Mouse (Mus musculus): ENCODE results near the gene Ninl.

Ninl gene

DNA sequence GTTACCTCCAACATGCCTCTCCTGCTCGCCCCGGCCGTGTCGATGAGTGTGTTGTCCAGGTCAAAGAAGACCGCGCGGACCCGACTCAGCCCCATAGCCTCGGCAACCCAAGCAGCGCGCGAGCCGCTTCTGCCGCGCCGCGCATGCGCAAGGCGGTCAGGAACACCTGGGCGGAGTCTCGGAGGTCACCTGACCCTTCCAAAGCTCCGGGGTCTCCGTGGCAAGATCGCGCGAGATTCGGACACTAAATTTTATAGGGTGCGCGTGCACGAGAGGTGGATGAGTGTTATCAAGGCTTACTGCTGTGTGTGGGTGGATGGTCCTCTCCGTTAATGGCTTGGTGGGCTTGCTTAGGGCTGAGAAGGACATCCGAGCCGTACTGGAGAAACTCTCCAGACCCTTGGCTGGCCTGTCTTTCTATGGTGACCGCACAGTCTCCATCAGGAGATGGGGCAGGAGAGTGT, at the start of gene Ninl, which contains the start of gene Nanp:
Gene Ninl (minus strand): TSS at position 151 of the 464 bp plus-strand sequence.
Gene Nanp (minus strand): TSS at position 167 of the 464 bp plus-strand sequence.
- DNase-seq = peak; percentile 91

GRCm38 (mm10) chr2:151056637-151057036, 17.5 kb upstream of the Ninl start:
- no peak for DNase-seq

DNA sequence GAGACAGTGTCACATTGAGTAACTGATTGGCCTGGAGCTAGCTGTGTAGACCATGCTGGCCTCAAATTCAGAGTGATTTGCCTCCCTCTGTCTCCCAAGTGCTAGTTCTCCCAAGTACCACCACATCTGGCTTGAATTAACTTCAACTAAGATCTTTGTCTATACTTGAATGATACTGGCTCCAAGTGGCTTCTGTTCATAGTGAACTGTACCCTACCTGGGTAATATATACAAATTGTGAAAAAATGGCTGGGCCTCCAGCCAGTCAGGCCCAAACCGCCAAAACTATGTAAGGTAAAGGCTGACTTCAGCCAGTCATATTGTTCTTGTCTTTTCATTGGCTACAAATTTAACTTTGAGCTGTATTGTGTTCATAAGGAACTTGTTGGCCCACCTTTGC, 1.2 kb upstream of the Ninl start:
- no peak for DNase-seq

GRCm38 (mm10) chr2:151039726-151040125, 544 bp upstream of the Ninl start:
- DNase-seq = no peak

DNA sequence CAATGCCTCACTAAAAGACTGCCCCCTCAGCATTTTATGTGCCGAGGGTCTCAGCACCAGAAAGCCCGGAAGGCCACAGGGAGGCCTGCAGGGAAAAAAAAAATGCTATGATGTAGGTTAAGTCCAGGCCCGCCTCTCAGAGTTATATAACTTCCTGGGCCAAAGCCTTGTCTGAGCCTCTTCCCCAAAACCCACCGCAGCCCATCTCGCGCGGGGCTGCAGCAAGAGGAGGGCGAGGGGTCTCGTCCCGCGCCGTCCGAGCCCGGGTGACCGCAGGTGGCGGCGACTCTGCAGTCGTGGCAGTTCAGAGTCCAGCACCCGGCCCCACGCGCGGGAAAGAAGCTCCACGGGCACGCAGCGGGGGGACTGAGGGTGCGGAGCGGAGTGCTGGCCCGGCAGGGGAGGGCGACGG, 365 bp downstream of the Ninl start:
- no peak for DNase-seq

GRCm38 (mm10) chr2:151037876-151038552, 1.2 kb downstream of the Ninl start:
- DNase-seq = no peak

DNA sequence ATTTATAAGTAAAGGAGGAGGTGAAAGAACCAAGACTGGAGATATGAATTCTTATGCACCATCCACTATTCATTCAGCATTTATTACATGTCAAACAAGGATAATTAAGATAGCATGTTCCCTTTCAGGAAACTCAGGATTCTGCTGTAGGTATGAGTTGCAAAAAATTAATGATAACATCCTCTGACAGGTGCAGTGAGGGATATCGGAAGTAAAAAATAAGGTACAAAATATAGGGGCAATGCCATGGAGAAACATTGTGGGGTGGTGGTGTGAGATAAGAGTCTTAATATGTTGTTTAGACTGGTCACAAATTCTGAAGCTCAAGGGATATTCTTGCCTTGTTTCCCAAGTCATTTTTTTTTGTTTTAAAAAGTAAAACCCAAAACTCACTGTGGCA, 1.9 kb downstream of the Ninl start:
- DNase-seq = no peak

DNA sequence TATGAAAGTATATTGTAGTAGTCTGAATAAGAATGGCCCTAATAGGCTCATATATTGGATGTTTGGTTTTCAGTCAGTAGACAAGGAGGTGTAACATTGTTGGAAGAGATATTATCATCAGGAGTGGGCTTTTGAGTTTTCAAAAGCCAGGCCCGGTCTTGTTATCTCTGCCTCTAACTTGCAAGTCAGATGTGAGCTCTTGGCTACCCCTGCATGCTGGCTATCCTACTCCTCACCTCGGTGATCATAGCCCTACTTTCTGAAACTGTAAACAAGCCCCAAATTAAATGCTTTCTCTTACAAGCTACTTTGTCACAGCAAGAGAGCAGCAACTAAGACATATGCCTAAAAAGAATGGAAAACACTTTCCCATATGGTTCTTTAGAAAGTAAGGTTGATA, 2.5 kb downstream of the Ninl start:
- DNase-seq = no peak

DNA sequence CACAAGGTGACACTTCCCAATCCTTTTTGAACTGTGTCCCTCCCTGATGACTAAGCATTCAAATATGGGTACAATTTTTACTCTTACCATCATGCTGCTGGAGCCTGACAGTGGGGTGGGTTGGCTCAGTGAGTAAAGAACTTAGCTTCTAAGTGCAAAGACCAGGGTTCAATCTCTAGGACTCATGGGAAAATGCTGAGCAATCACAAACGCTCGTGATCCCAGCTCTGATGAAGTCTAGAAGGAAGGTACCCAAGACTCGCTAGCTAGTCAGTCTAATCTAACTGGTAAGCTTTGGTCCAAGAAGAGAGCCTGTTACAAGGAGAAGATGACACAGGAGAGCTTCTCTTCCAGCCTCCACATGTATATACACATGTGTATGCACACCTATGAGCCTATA, 4.7 kb downstream of the Ninl start:
- DNase-seq = no peak

GRCm38 (mm10) chr2:151021158-151021557, 18.0 kb downstream of the Ninl start:
- DNase-seq = no peak

GRCm38 (mm10) chr2:151015316-151015715, 23.9 kb downstream of the Ninl start:
- no peak for DNase-seq

DNA sequence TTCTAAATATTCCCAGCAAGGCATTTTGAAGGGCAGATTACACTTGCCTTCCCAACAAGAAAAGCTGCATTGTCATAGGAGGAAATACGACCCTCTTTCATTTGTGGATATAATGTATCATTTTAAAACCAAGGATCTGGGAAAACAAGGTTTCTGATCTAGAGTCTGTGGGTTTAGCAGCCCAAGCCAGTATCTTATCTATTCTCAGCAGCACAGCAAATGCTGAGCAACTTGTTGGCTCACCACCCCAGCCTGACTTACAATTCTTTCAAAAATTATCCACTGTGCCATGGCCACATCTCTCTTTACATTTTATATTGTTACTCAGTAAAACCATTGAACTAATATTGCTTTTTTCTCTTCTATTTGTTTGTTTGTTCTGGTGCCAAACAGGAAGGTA, 27.9 kb downstream of the Ninl start:
- no peak for DNase-seq

DNA sequence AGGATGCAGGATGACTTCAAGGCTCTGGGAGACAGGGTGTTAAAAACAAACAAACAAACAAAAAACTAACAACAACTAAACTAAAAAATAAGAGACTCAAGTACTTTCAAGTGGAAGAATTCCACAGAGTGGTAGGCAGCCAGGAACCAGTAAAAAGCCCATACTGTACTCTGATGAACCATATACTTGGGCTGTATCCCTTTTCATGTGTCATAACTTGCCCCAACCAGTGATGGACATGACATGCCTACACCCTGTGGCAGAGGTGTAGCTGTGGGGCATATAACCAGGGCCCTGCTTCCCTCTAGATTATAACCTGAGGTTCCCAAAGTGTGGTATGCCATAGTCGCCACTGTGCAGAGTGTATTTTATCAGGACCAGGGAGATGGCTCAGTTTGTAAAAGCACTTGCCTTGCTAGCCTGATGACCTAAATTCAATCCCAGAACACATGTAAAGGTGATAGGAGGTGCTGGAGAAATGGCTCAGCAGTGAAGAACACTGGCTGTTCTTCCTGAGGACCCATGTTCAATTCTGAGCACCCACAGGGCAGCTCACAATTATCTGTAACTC, 29.6 kb downstream of the Ninl start:
- no peak for DNase-seq

GRCm38 (mm10) chr2:151008939-151009509, 30.2 kb downstream of the Ninl start:
- peak; percentile 82 for DNase-seq

GRCm38 (mm10) chr2:151008517-151008932, 30.7 kb downstream of the Ninl start:
- DNase-seq = peak; percentile 13

DNA sequence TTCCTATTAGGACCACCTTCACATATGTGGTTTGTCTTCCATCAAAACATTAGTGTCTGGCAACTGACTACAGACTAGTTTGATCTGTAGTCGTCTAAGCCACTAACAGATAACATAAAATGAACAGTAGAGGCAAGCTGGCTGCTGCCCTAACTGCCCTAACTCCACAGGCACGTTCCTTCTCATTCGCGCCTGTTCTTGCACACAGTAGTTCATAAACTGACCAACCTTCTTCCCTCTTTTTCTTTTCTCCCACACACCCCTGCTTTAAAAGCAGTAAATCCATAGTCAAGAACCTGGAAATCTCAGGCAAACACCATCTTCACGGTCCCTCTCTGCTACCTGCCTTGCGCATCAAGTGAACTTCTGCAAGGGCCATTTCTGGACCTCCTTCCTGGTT, 31.2 kb downstream of the Ninl start:
- DNase-seq = no peak

DNA sequence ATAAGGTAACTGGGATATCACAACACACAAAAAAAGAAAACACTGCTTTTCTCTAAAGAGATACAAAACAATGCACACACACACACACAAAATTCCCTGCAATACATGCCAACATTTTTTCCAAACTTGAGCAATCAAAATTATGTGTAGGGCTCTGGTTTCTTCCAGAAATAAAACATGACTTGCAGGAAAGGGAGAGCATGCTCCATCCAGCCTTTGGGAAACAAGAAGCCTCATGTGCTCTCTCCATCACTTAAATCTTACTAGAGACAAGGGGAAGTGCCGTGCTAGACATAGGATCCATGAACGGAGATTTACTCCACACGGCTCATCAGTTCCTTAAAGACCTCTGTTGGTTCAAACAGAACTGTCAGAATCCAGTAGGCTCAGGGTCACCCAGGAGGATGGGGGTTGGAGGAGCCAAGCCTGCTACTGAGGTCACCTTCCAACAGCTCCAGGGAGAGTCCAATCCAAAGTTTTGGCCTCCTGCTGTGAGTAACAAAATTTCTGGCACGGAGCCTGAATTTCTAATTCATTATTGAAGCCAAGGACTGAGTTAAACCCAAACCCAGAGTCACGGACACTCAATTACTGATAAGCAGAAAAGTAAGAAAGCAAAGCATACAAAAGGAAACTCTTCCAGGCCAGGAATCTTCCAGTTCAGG, 32.8 kb downstream of the Ninl start:
- no peak for DNase-seq

- no peak for DNase-seq
Observed at GRCm38 (mm10) chr2:151004390-151004789, 34.8 kb downstream of the Ninl start.

- no peak for DNase-seq
Observed at GRCm38 (mm10) chr2:151003796-151004195, 35.4 kb downstream of the Ninl start.

GRCm38 (mm10) chr2:151001619-151002175, 37.5 kb downstream of the Ninl start:
- DNase-seq = no peak

DNA sequence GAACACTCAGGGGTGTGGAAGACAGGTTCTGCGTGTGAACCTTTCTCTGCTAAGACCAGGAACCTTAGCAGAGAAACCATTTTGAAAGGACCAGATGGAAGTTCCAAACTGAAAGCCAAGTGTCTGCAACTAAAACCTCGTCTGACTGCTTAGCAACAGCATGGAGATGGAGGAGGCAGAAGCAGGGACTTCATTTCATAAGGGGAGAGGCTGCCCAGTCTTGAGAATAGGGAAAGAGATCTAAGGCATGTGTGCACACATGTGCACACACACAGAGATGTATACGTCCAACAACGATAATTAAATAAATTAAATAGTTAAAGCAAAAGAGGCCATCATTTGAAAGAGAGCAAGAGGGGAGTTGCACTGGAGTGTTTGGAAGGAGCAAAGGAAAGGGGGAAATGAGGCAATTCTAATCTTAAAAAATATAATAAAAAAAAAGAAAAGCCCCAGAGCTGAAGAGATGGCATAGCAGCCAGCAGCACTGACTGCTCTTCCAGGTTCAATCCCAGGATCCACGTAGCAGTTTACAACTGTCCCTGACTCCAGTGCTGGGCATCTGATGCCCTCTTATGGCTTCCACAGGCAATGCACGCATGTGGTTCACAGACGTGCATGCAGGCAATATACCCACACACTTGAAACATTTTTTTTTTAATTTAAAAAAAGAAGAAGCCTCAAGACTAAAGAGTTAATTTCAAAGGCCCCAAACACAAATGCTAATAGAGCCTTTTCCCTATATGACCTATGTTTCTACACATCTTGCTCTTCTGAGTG, 38.6 kb downstream of the Ninl start:
- DNase-seq = peak; percentile 52

- DNase-seq = no peak
Observed at GRCm38 (mm10) chr2:150999021-150999420, 40.2 kb downstream of the Ninl start.

GRCm38 (mm10) chr2:150997618-150998017, 41.6 kb downstream of the Ninl start:
- no peak for DNase-seq
